Mouse (Mus musculus): ENCODE measurements around the gene Hdhd5. TPM values are rescaled to one million over a fixed set of nuclear protein-coding genes. Genes with fewer than 3 reads are reported as not detected.

Hdhd5 gene
- polyA plus RNA-seq, 1 experiment from 2014 or later, result 13.5 TPM

GRCm38 (mm10) chr6:120516879-120517278 lies 14.2 kb downstream of the Hdhd5 start:
- Histone ChIP-seq H3K27ac (ENCODE audit: low read depth) (no peak overlapping the region), H3K27me3 (replicated peaks; ENCODE audit: control insufficient read depth, insufficient read depth, low read length) (no peaks in the 10 kb centered on the region), H3K4me1 (replicated peaks; ENCODE audit: control insufficient read depth, insufficient read depth, low read length) (no peaks in the 10 kb centered on the region), H3K9me3 (ENCODE audit: control insufficient read depth, low read length) (no peaks in the 10 kb centered on the region), H3K4me2 (ENCODE audit: low read length) (no peak overlapping the region), H3K36me3 (ENCODE audit: control insufficient read depth, insufficient read depth, low read length) (peaks cover 26% of the 10 kb centered on the region), H3K9ac (ENCODE audit: low read length) (no peak overlapping the region), H3K4me3 (ENCODE audit: low read depth, low read length) (no peak overlapping the region)
- DNase-seq (ENCODE audit: low spot score) (no peak), ATAC-seq (replicated peaks; ENCODE audit: low FRiP score, low TSS enrichment, low read depth) (no peak)
- WGBS, result 81% methylated on average over 6 of the region's 6 CpGs

DNA sequence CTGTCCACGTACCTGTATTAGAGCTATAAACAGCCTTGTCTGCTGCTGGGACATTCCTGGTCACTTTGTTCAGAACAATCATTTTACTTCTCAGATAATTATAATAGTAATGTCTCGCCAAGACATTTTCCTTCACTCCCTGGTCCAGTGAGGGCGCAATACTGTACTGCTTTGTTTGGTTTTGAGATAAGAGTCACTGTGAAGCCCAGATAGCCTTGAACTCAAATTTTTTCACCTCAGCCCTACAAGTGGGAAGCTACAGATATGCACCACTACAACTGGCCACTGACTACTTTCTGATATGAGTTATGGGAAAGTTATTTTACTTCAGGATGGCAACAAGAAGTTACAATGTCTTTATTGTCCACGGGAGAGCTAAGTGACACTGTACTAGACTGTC lies 14.7 kb downstream of the Hdhd5 start:
- Histone ChIP-seq H3K4me2 (ENCODE audit: low read length) (no peak overlapping the region), H3K9me3 (ENCODE audit: control insufficient read depth, low read length) (no peaks in the 10 kb centered on the region), H3K4me3 (ENCODE audit: low read depth, low read length) (no peak overlapping the region), H3K9ac (ENCODE audit: low read length) (no peak overlapping the region), H3K27ac (ENCODE audit: low read depth) (no peak overlapping the region), H3K27me3 (replicated peaks; ENCODE audit: control insufficient read depth, insufficient read depth, low read length) (no peaks in the 10 kb centered on the region), H3K4me1 (replicated peaks; ENCODE audit: control insufficient read depth, insufficient read depth, low read length) (no peaks in the 10 kb centered on the region), H3K36me3 (ENCODE audit: control insufficient read depth, insufficient read depth, low read length) (peaks cover 30% of the 10 kb centered on the region)
- whole genome bisulfite sequencing, result 89% methylated on average over 4 of the region's 4 CpGs
- no peak for ATAC-seq (replicated peaks; ENCODE audit: low FRiP score, low TSS enrichment, low read depth)
- no peak for DNase-seq (ENCODE audit: low spot score)

DNA sequence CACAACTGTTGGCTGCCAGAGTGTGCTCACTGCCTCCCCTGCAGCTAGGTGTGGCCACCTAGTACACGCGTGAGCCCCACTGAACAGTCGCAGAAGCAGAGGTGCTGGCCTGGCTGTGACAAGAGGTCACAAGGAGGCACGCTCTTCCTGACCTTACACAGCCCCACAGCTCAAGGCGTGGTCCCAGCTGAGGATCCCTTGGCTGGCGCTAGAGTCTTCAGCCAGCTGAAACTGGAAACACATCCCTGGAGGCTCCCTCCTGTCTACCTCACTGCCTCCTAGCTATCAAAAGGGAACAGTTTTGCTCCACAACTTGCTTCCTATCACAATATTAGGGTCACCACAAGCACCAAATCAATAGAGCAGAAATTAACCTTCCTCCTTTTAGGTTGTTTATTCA lies 19.9 kb downstream of the Hdhd5 start:
- no peak for DNase-seq (ENCODE audit: low spot score)
- WGBS, result 75% methylated on average over 6 of the region's 6 CpGs
- Histone ChIP-seq H3K9ac (ENCODE audit: low read length) (no peak overlapping the region), H3K27ac (ENCODE audit: low read depth) (no peak overlapping the region), H3K4me3 (ENCODE audit: low read depth, low read length) (no peak overlapping the region), H3K27me3 (replicated peaks; ENCODE audit: control insufficient read depth, insufficient read depth, low read length) (no peaks in the 10 kb centered on the region), H3K4me2 (ENCODE audit: low read length) (no peak overlapping the region), H3K9me3 (ENCODE audit: control insufficient read depth, low read length) (no peaks in the 10 kb centered on the region), H3K4me1 (replicated peaks; ENCODE audit: control insufficient read depth, insufficient read depth, low read length) (no peaks in the 10 kb centered on the region), H3K36me3 (ENCODE audit: control insufficient read depth, insufficient read depth, low read length) (peaks cover 33% of the 10 kb centered on the region)
- ATAC-seq (replicated peaks; ENCODE audit: low FRiP score, low TSS enrichment, low read depth), result no peak

DNA sequence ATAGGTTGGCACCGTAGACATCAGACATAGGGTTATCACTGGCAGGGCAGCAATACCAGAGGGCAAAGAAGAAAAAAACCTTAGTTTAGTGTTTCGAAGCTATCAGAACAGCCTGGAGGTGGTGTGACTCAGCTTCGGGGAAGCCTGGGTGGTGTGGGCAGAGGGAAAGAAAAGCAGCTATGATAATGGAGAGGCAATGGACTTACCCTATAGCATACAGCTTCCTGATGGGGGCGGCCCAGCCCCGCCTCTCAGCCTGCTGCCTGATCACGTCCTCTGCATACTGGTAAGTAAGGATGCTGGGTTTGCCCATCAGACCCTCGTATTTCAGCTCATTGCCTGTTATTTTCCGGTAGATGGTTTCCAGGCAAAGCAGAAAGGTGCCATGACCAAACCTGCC lies 20.7 kb downstream of the Hdhd5 start:
- Histone ChIP-seq H3K36me3 (ENCODE audit: control insufficient read depth, insufficient read depth, low read length) (peaks cover 33% of the 10 kb centered on the region), H3K27ac (ENCODE audit: low read depth) (no peak overlapping the region), H3K4me3 (ENCODE audit: low read depth, low read length) (no peak overlapping the region), H3K27me3 (replicated peaks; ENCODE audit: control insufficient read depth, insufficient read depth, low read length) (no peaks in the 10 kb centered on the region), H3K4me2 (ENCODE audit: low read length) (no peak overlapping the region), H3K9me3 (ENCODE audit: control insufficient read depth, low read length) (no peaks in the 10 kb centered on the region), H3K4me1 (replicated peaks; ENCODE audit: control insufficient read depth, insufficient read depth, low read length) (no peaks in the 10 kb centered on the region), H3K9ac (ENCODE audit: low read length) (no peak overlapping the region)
- 88% methylated on average over 8 of the region's 8 CpGs for WGBS
- no peak for ATAC-seq (replicated peaks; ENCODE audit: low FRiP score, low TSS enrichment, low read depth)
- DNase-seq (ENCODE audit: low spot score), result no peak

- H3K4me1 ChIP-seq (replicated peaks; ENCODE audit: control insufficient read depth, insufficient read depth, low read length), result no peaks in the 10 kb centered on the region
- 71% methylated on average over 7 of the region's 7 CpGs for WGBS
- ATAC-seq (replicated peaks; ENCODE audit: low FRiP score, low TSS enrichment, low read depth), result no peak
Measured at GRCm38 (mm10) chr6:120509975-120510374, 21.1 kb downstream of the Hdhd5 start.

GRCm38 (mm10) chr6:120508645-120509044 lies 22.5 kb downstream of the Hdhd5 start:
- no peak overlapping the region for H3K4me3 ChIP-seq (ENCODE audit: low read depth, low read length)
- no peaks in the 10 kb centered on the region for H3K4me1 ChIP-seq (replicated peaks; ENCODE audit: control insufficient read depth, insufficient read depth, low read length)
- H3K9me3 ChIP-seq (ENCODE audit: control insufficient read depth, low read length), result no peaks in the 10 kb centered on the region
- 78% methylated on average over 4 of the region's 4 CpGs for WGBS
- H3K27me3 ChIP-seq (replicated peaks; ENCODE audit: control insufficient read depth, insufficient read depth, low read length), result no peaks in the 10 kb centered on the region
- DNase-seq (ENCODE audit: low spot score), result no peak
- H3K9ac ChIP-seq (ENCODE audit: low read length), result no peak overlapping the region
- no peak overlapping the region for H3K27ac ChIP-seq (ENCODE audit: low read depth)
- H3K36me3 ChIP-seq (ENCODE audit: control insufficient read depth, insufficient read depth, low read length), result peaks cover 23% of the 10 kb centered on the region
- no peak for ATAC-seq (replicated peaks; ENCODE audit: low FRiP score, low TSS enrichment, low read depth)
- no peak overlapping the region for H3K4me2 ChIP-seq (ENCODE audit: low read length)

More at GRCm38 (mm10) chr6:120509975-120510374, 21.1 kb downstream of the Hdhd5 start:
- Histone ChIP-seq H3K9me3 (ENCODE audit: control insufficient read depth, low read length) (no peaks in the 10 kb centered on the region), H3K4me2 (ENCODE audit: low read length) (no peak overlapping the region), H3K9ac (ENCODE audit: low read length) (no peak overlapping the region), H3K27ac (ENCODE audit: low read depth) (no peak overlapping the region), H3K4me3 (ENCODE audit: low read depth, low read length) (no peak overlapping the region), H3K36me3 (ENCODE audit: control insufficient read depth, insufficient read depth, low read length) (peaks cover 33% of the 10 kb centered on the region), H3K27me3 (replicated peaks; ENCODE audit: control insufficient read depth, insufficient read depth, low read length) (no peaks in the 10 kb centered on the region)
- no peak for DNase-seq (ENCODE audit: low spot score)

- Histone ChIP-seq H3K9ac (ENCODE audit: low read length) (no peak overlapping the region), H3K36me3 (ENCODE audit: control insufficient read depth, insufficient read depth, low read length) (peaks cover 10% of the 10 kb centered on the region; the same call in 1 of the 2 replicates), H3K27me3 (replicated peaks; ENCODE audit: control insufficient read depth, insufficient read depth, low read length) (no peaks in the 10 kb centered on the region), H3K27ac (ENCODE audit: low read depth) (no peak overlapping the region), H3K4me3 (ENCODE audit: low read depth, low read length) (no peak overlapping the region), H3K4me1 (replicated peaks; ENCODE audit: control insufficient read depth, insufficient read depth, low read length) (no peaks in the 10 kb centered on the region), H3K9me3 (ENCODE audit: control insufficient read depth, low read length) (peaks cover 2% of the 10 kb centered on the region; the same call in 1 of the 2 replicates), H3K4me2 (ENCODE audit: low read length) (no peak overlapping the region)
- DNase-seq (ENCODE audit: low spot score), result no peak
- no peak for ATAC-seq (replicated peaks; ENCODE audit: low FRiP score, low TSS enrichment, low read depth)
- WGBS, result 77% methylated on average over 4 of the region's 4 CpGs
Measured at GRCm38 (mm10) chr6:120505531-120505930, 25.6 kb downstream of the Hdhd5 start.

DNA sequence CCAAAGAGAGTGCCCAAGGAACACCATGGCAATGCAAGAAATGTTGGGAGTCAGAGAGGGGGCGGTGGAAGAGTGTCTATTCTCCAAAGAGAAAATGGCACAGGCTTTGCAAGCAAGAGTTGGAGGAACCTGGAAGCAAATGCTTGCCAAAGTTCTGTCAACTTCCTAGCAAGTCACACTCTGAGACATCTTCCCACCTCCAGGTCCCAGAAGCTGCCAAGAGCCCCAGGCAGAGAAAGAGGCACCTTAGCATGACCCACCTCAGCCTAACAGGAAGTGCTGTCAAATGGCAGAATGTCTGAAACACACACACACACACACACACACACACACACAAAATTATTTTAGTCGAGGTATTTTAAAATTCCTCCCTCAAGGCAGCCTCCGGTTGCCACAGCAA lies 27.1 kb downstream of the Hdhd5 start:
- no peak for ATAC-seq (replicated peaks; ENCODE audit: low FRiP score, low TSS enrichment, low read depth)
- H3K4me2 ChIP-seq (ENCODE audit: low read length), result no peak overlapping the region
- no peaks in the 10 kb centered on the region for H3K27me3 ChIP-seq (replicated peaks; ENCODE audit: control insufficient read depth, insufficient read depth, low read length)
- 62% methylated on average over 3 of the region's 3 CpGs for WGBS
- H3K36me3 ChIP-seq (ENCODE audit: control insufficient read depth, insufficient read depth, low read length), result no peaks in the 10 kb centered on the region
- peaks cover 5% of the 10 kb centered on the region; the same call in 1 of the 2 replicates for H3K9me3 ChIP-seq (ENCODE audit: control insufficient read depth, low read length)
- no peaks in the 10 kb centered on the region for H3K4me1 ChIP-seq (replicated peaks; ENCODE audit: control insufficient read depth, insufficient read depth, low read length)
- H3K9ac ChIP-seq (ENCODE audit: low read length), result no peak overlapping the region
- no peak for DNase-seq (ENCODE audit: low spot score)
- H3K27ac ChIP-seq (ENCODE audit: low read depth), result no peak overlapping the region
- no peak overlapping the region for H3K4me3 ChIP-seq (ENCODE audit: low read depth, low read length)

DNA sequence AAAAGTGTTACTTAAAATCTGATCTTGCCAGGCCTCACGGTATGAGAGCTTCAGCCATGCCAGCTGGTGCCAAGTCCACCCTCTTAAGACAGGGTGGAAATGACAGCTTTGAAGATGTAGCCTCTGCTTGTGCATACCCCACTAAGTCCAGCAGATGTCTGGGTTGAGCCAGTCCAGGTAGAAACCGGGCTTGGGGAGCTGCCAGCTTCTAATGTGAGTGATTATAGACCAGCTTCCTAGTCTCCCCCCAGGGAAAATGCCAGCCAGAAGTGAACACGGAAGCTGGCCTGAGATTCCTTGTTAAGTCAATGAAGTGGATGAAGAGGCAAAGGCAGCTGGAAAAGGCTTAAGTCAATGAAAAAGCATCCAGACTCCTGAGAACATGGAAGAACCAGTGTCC lies 34.6 kb downstream of the Hdhd5 start:
- Histone ChIP-seq H3K4me2 (ENCODE audit: low read length) (no peak overlapping the region), H3K27ac (ENCODE audit: low read depth) (no peak overlapping the region), H3K4me1 (replicated peaks; ENCODE audit: control insufficient read depth, insufficient read depth, low read length) (peaks cover 10% of the 10 kb centered on the region; the same call in 1 of the 2 replicates), H3K9me3 (ENCODE audit: control insufficient read depth, low read length) (peaks cover 5% of the 10 kb centered on the region; the same call in 1 of the 2 replicates), H3K36me3 (ENCODE audit: control insufficient read depth, insufficient read depth, low read length) (no peaks in the 10 kb centered on the region), H3K9ac (ENCODE audit: low read length) (no peak overlapping the region), H3K27me3 (replicated peaks; ENCODE audit: control insufficient read depth, insufficient read depth, low read length) (peaks cover 22% of the 10 kb centered on the region), H3K4me3 (ENCODE audit: low read depth, low read length) (no peak overlapping the region)
- ATAC-seq (replicated peaks; ENCODE audit: low FRiP score, low TSS enrichment, low read depth) (no peak), DNase-seq (ENCODE audit: low spot score) (no peak)
- WGBS, result 58% methylated on average over 3 of the region's 3 CpGs
